Mouse (Mus musculus) cortical plate, adult 2 months (tissue): ENCODE data around the gene Pde10a.

ENCODE experiments used
- CTCF ChIP-seq: fragments of 200-500 bp; IDR thresholded peaks from 2 replicates; pipeline ENCODE4 v1.5.1; 2011; ENCODE audit warnings: mild to moderate bottlenecking, control low read depth, low read length; ENCODE audit not compliant: insufficient read depth; ENCODE audit errors: extremely low read depth
- POLR2A ChIP-seq: fragments of 200-500 bp; IDR thresholded peaks from 2 replicates; pipeline ENCODE4 v1.6.1; 2011; ENCODE audit warnings: mild to moderate bottlenecking, low read length, control low read depth; ENCODE audit not compliant: insufficient read depth; ENCODE audit errors: extremely low read depth

DNA sequence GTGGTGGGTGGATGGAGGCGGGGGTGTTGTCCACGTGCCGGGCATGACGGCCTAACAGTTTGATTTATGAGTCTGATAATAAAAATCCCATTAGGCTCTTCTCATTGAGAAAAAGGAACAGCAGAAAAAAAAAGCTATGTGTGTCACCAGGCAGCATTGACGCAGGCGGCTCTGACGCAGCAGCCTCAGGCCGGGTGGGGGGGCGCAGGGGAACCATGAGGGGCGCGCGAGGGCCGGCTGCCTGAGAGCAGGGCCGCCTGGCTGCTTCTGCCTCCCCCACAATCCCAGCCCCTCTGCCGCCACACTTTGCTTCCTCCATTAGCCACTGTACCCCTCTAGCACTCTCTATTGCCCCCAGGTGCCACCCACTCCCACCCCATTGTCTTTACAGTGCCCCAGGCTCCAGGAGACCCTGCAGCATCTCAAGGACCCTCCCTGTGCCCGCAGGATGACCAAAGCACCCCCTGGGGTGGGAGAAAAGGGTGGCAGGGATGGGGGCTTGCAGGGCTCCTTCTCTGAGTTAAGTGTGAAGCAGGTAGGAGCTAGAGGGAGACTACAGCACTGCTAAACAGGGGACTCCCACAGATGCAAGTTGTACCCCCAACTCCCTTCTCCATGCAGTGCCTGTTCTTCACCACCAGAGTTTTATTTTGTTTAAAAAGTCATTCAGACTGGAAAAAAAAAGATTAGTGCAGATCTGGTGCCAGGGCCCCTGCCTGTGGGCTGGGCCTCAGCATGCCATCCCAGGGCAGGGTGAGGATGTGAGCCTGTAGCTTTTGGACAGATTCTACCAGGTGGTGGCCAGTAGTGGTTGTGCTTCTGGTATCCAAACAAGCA is 16.6 kb upstream of the Pde10a start:
- 0 out of 2 replicates have a peak, but pooled peaks have one; percentile 5 for TF ChIP-seq CTCF
- no peak for TF ChIP-seq POLR2A
